8 mouse cellular contexts compared by ENCODE assay signal in the genomic region with DNA sequence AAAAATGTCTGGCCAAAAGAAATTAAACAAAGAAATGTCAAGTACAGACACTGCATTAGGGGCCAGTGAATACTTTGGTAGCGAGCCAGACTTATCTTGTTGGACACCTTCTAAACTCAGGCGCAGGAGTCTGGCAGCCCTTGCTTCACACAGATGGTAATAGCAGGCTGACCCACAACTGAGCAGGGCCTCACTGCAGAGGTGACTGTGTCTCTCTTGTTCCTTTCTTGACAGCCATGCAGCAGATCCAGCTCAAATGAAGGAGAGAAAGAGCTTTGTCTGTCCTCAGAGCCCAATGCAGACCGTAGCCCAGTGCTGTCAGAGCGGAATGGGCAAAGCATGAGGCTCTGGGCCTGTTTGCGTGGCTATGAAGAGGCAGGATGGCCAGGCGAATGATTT.
DNase-seq lines count a peak whose midpoint lies in the region; ATAC-seq and TF ChIP-seq lines count a peak whose summit lies in the region.

No protein-coding gene starts in this region.

- peaks cover 9% of the 10 kb centered on the region; the same call in 1 of the 2 replicates for H3K4me1 ChIP-seq in kidney, embryonic 14.5 days (ENCODE audit: control insufficient read depth, insufficient read depth, low read length)
- no peaks in the 10 kb centered on the region for H3K4me1 ChIP-seq in kidney, adult 2 months (ENCODE audit: control insufficient read depth, insufficient read depth, low read length)
- H3K4me1 ChIP-seq in forebrain, embryonic 10.5 days, result peaks cover 37% of the 10 kb centered on the region
- H3K4me1 ChIP-seq in hindbrain, postnatal 0 days (ENCODE audit: insufficient read depth, low read length), result 0 out of 2 replicates have a peak, but pooled peaks cover 8% of the 10 kb centered on the region
- peaks cover 12% of the 10 kb centered on the region for H3K4me1 ChIP-seq in midbrain, embryonic 11.5 days (ENCODE audit: control insufficient read depth, insufficient read depth, low read length)

- H3K27me3 ChIP-seq in kidney, embryonic 14.5 days (ENCODE audit: control insufficient read depth, insufficient read depth, low read length), result no peaks in the 10 kb centered on the region
- H3K27me3 ChIP-seq in kidney, adult 2 months (replicated peaks; ENCODE audit: control insufficient read depth, insufficient read depth, low read length), result no peaks in the 10 kb centered on the region
- H3K27me3 ChIP-seq in forebrain, embryonic 10.5 days (ENCODE audit: poor library complexity, severe bottlenecking), result peaks cover 88% of the 10 kb centered on the region
- no peaks in the 10 kb centered on the region for H3K27me3 ChIP-seq in hindbrain, postnatal 0 days (ENCODE audit: insufficient read depth, low read length)
- H3K27me3 ChIP-seq in midbrain, embryonic 11.5 days (ENCODE audit: control insufficient read depth, insufficient read depth, low read length), result no peaks in the 10 kb centered on the region; the same call in 1 of the 2 replicates

- H3K27ac ChIP-seq in kidney, embryonic 14.5 days (ENCODE audit: low read depth, low read length), result peak overlapping the region; percentile 81; the same call in 1 of the 2 replicates
- no peak overlapping the region for H3K27ac ChIP-seq in kidney, adult 2 months (ENCODE audit: insufficient read depth, low read depth, low read length)
- peak overlapping the region; percentile 87 for H3K27ac ChIP-seq in forebrain, embryonic 10.5 days
- peak overlapping the region; percentile 87 for H3K27ac ChIP-seq in hindbrain, postnatal 0 days
- peak overlapping the region; percentile 32; the same call in 1 of the 2 replicates for H3K27ac ChIP-seq in midbrain, embryonic 11.5 days (ENCODE audit: low read depth, low read length)

- no peaks in the 10 kb centered on the region for H3K36me3 ChIP-seq in kidney, embryonic 14.5 days (ENCODE audit: control insufficient read depth, insufficient read depth, low read length)
- H3K36me3 ChIP-seq in kidney, adult 2 months (ENCODE audit: control insufficient read depth, insufficient read depth, low read length), result no peaks in the 10 kb centered on the region
- no peaks in the 10 kb centered on the region for H3K36me3 ChIP-seq in forebrain, embryonic 10.5 days (replicated peaks)
- H3K36me3 ChIP-seq in hindbrain, postnatal 0 days (ENCODE audit: insufficient read depth, low read length), result no peaks in the 10 kb centered on the region
- H3K36me3 ChIP-seq in midbrain, embryonic 11.5 days (ENCODE audit: control insufficient read depth, insufficient read depth, low read length), result no peaks in the 10 kb centered on the region

- H3K9ac ChIP-seq in kidney, embryonic 14.5 days (ENCODE audit: low read depth, low read length), result no peak overlapping the region; the same call in 1 of the 2 replicates
- H3K9ac ChIP-seq in hindbrain, postnatal 0 days (replicated peaks; ENCODE audit: low read length), result no peak overlapping the region
- H3K9ac ChIP-seq in midbrain, embryonic 11.5 days (ENCODE audit: low read length), result peak overlapping the region; percentile 57

- DNase-seq in kidney, adult 2 months, result no peak
- DNase-seq in forebrain, embryonic 10.5 days (ENCODE audit: extremely low spot score, low spot score), result no peak
- DNase-seq in hindbrain, postnatal 0 days (ENCODE audit: low spot score), result peak; percentile 46
- no peak for DNase-seq in midbrain, embryonic 11.5 days (ENCODE audit: low spot score, missing footprints)
- no peak for DNase-seq in MN1 (ENCODE audit: low spot score)
- no peak for DNase-seq in thymus, postnatal 4 days

- no peak overlapping the region for H3K4me3 ChIP-seq in kidney, embryonic 14.5 days (ENCODE audit: low read length)
- no peak overlapping the region for H3K4me3 ChIP-seq in kidney, adult 2 months (ENCODE audit: insufficient read depth, low read depth, low read length)
- 0 out of 2 replicates have a peak overlapping the region, but pooled peaks have one; percentile 22 for H3K4me3 ChIP-seq in forebrain, embryonic 10.5 days
- no peak overlapping the region for H3K4me3 ChIP-seq in hindbrain, postnatal 0 days (ENCODE audit: low read length)
- no peak overlapping the region for H3K4me3 ChIP-seq in midbrain, embryonic 11.5 days (ENCODE audit: low read depth, low read length)

- H3K9me3 ChIP-seq in kidney, embryonic 14.5 days (ENCODE audit: control insufficient read depth, low read length), result no peaks in the 10 kb centered on the region
- no peaks in the 10 kb centered on the region for H3K9me3 ChIP-seq in forebrain, embryonic 10.5 days
- H3K9me3 ChIP-seq in hindbrain, postnatal 0 days (ENCODE audit: low read length), result no peaks in the 10 kb centered on the region
- no peaks in the 10 kb centered on the region for H3K9me3 ChIP-seq in midbrain, embryonic 11.5 days (ENCODE audit: control insufficient read depth, low read length)

- H3K4me2 ChIP-seq in kidney, embryonic 14.5 days (replicated peaks; ENCODE audit: low read depth, low read length), result no peak overlapping the region
- H3K4me2 ChIP-seq in hindbrain, postnatal 0 days (ENCODE audit: low read depth, low read length), result no peak overlapping the region
- no peak overlapping the region for H3K4me2 ChIP-seq in midbrain, embryonic 11.5 days

- peak; percentile 21; the same call in 1 of the 2 replicates for ATAC-seq in kidney, embryonic 14.5 days (ENCODE audit: low FRiP score, low TSS enrichment)
- peak; percentile 50 for ATAC-seq in hindbrain, postnatal 0 days
- ATAC-seq in midbrain, embryonic 11.5 days (ENCODE audit: low FRiP score), result peak; percentile 6; the same call in 1 of the 2 replicates
- no peak for ATAC-seq in monocyte, adult 5-6 weeks (replicated peaks; ENCODE audit: insufficient number of reproducible peaks, low FRiP score, low TSS enrichment, poor library complexity, severe bottlenecking)

- 72% methylated on average over 6 of the region's 6 CpGs for WGBS in kidney, embryonic 14.5 days
- 86% methylated on average over 6 of the region's 6 CpGs for WGBS in kidney, adult 2 months
- WGBS in forebrain, embryonic 10.5 days, result 78% methylated on average over 6 of the region's 6 CpGs
- 46% methylated on average over 6 of the region's 6 CpGs for WGBS in hindbrain, postnatal 0 days
- WGBS in midbrain, embryonic 11.5 days, result 82% methylated on average over 6 of the region's 6 CpGs

- no peak for TF ChIP-seq CTCF in kidney, adult 2 months (conservative IDR thresholded peaks at IDR 0.05; ENCODE audit: insufficient read depth, insufficient read length, low read depth, low read length)
- TF ChIP-seq CTCF in hindbrain, postnatal 0 days (IDR thresholded peaks at IDR 0.05; ENCODE audit: low read depth), result no peak

- no peak for TF ChIP-seq POLR2A in kidney, adult 2 months (IDR thresholded peaks at IDR 0.05; ENCODE audit: low read depth, low read length)
